Mouse (Mus musculus) gastrocnemius, postnatal 10 days (tissue): ENCODE data around the gene Vps13c. TPM values are rescaled to one million over a fixed set of nuclear protein-coding genes. Genes with fewer than 3 reads are reported as not detected.

Source experiments
- DNase-seq: peaks from one replicate; pipeline ENCODE4 v3.0.0; 2021; ENCODE audit warnings: mixed read lengths
- long read RNA-seq, 2 experiments: library from polyadenylated mRNA; stranded (forward); transcript quantifications; one replicate each; pipeline ENCODE4 v2.0.0; 2021
- total RNA-seq, 2 experiments: library from RNA; stranded (reverse); gene quantifications; 2 replicates each; pipeline ENCODE4 v1.2.3; 2021

The Vps13c gene
- total RNA-seq = 10 to 100 TPM; 26.0 to 26.5 TPM
- long read RNA-seq, experiment 1 = 0 reads
- long read RNA-seq, experiment 2, partial matches to known transcripts = 2 of 2 reads
- long read RNA-seq, experiment 2, other reads (novel, unspliced or antisense) = 0 of 2 reads

DNA sequence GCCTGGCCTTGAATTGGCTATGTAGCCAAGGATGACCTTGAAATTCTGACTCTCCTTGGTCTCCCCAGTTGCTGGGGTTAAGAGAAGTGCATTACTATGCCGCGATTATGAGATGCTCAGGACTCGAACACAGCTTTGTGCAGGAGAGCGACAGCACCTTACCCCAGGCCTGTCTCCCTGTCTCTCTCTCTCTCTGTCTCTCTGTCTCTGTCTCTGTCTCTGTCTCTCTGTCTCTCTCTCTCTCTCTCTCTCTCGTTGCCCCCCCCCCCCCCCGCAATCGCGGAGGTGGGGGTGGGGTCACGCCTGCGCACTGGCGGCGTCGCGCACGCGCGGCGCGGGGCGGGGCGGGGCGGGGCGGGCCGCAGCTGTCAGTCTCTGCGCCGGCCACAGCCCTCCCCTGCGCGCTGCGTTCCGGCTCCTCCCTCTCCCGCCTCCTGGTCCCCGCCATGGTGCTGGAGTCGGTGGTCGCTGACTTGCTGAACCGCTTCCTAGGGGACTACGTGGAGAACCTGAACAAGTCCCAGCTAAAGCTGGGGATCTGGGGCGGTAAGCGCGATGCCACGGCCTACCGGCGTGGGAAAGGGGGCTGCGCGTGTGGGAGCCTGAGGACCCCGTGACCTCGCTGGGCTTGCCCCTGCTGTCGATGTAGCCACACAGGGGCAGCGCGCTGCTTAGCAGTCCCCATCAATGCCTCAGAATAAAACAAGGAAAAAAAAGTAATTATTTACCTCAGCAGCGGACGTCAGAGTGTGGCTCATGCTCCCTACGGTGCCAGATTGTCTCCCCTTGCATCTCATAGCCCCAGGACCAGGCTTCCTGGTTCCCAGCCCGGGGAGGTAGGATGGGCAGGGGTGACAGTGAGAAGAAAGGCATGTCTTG lies at the start of gene Vps13c:
Gene Vps13c (plus strand): TSS at position 416 of the 879 bp plus-strand sequence.
- DNase-seq = peak; percentile 78

- no peak for DNase-seq
These were observed 47.8 kb upstream of the Vps13c start for GRCm38 (mm10) chr9:67792405-67792804.

- no peak for DNase-seq
These were observed 46.7 kb upstream of the Vps13c start for GRCm38 (mm10) chr9:67793501-67793900.

DNA sequence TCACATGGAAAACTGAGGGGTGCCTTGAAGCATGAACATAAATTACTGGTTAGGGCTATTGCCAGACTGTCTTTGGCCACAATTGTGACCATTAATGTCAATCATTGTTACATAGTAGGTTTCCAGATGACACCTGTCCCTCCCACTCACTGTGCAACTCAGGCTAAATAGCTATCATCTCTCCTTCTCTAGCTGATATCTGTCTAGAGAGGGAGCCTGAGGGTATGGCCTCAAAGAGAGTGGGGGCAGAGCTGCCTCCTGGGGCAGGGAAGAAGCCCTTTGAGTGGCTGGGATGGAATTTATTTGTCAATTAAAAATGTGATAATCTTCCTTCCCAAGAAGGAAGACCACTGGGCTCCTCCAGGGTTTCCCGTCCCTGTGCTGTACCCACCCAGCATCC lies 46.0 kb upstream of the Vps13c start:
- no peak for DNase-seq

DNA sequence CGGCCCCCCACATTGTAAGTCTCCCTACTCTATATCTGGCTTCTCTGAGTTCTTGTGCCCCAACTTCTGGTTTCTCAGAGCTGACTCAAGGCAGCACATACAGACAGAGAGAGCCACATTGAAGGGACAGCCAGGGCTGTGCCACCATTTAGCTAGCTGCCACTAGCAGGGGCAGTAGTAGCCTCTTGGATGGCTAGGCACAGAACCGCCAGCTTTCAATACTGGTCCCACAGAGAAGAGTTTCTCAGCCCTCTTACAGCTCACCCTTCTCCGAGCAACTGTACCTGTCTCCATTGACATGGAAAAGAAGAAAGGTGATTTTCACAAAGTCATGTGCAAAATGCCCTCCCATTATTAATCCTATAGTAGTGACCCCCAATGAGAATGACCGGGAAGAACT lies 45.5 kb upstream of the Vps13c start:
- no peak for DNase-seq

GRCm38 (mm10) chr9:67795205-67795675 lies 45.0 kb upstream of the Vps13c start:
- DNase-seq = no peak

DNA sequence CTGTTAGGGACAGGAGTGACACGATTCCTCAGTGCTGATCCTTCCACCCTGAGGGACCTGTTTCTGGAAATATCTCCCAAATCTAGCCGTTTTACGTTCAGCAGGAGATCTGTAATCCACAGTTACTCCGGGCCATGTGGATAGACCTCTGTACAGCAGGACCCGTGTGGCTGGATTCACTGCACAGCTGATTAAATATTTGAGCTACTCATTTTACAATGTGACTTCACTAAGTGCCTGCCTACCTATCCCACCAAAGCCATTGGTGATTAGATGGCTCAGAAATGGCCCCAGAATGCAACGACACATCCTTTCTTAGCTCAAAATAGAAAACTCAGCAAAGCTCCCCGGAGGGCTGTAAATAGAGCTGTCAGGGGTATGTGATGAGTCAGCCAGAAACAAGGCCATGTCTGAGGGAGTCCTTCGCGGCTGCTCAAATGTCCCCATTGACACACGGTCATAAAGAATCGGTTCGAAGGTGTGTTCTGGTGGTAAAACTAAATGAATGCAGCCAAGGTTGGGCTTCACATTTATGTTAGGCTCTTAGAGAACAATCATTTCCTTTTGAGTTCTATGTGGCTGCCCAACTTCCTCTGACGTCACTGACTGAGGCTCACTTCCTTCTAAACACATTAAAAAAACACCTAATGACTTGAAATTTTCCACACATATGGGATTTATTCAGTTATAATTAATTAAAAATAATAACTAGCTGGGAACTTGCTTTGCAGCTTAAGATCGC lies 40.9 kb upstream of the Vps13c start:
- DNase-seq = no peak

DNA sequence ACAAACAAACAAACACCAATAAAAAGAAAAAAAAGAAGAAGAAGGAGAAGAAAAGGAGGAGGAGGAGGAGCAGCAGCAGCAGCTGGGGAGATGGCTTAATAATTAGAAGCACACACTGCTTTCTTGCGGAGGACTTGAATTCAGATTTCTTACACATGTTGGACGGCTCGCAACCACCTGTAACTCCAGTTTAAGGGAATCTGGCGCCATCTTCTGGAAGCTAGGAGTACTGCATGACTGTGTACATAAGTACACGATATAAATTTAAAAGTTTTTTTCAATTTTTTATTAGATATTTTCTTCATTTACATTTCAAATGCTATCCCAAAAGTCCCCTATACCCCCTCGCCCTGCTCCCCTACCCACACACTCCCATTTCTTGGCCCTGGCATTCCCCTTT lies 38.0 kb upstream of the Vps13c start:
- DNase-seq = peak; percentile 66

DNA sequence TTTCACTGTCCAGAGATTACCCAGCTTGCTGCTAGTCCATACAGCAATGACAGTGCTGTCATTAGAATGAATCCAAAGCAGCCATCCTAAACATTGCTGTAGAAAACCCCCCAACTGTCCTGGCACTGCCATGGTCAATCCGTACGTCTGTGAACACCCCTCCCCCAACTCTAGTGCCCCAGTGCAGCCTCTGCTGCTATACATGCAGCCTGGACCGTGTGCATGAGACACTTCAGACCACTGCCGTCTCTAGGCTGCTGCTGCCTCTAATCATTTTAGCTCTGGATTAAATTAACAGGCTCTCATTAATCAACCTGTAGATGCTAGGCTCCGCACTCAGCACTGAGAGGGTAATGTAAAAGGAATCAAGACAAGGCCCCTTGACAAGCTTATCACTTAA lies 33.2 kb upstream of the Vps13c start:
- no peak for DNase-seq

GRCm38 (mm10) chr9:67810527-67810926 lies 29.7 kb upstream of the Vps13c start:
- DNase-seq = peak; percentile 18

- DNase-seq = no peak
These were observed 29.1 kb upstream of the Vps13c start for GRCm38 (mm10) chr9:67811116-67811515.

- DNase-seq = peak; percentile 25
These were observed 27.0 kb upstream of the Vps13c start for GRCm38 (mm10) chr9:67813171-67813570.

DNA sequence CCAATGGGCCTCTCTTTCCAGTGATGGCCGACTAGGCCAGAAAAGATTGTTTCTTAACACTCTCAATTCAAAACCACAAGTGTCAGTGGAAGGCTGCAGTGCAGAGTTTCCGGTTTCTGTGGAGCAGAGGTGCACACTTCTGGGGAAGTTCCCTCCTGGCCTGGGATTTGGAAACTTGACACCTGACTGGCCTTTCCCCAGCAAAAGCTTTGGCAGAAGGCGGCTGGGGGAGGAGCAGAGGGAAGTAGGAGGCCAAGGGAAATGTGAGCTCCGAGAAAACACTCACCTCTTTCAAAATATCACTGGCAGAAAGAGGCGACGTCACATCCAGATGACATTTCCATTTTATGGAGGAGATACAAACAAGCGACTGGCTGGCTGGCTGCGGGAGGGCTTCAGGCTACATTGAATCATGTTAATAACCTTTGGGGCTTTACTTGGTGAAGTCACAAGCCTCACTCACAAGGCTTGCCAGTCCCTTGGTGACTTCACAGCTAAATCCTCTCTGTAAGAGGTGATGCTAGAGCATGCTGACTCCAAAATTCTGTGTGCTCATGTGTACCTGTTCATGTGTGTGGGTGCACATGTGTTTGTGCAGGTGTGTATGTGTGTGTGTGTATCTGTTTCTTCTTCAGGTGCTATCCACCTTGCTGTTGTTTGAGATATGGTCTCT lies 26.4 kb upstream of the Vps13c start:
- DNase-seq = peak; percentile 72

GRCm38 (mm10) chr9:67816172-67816928 lies 23.8 kb upstream of the Vps13c start:
- DNase-seq = no peak

DNA sequence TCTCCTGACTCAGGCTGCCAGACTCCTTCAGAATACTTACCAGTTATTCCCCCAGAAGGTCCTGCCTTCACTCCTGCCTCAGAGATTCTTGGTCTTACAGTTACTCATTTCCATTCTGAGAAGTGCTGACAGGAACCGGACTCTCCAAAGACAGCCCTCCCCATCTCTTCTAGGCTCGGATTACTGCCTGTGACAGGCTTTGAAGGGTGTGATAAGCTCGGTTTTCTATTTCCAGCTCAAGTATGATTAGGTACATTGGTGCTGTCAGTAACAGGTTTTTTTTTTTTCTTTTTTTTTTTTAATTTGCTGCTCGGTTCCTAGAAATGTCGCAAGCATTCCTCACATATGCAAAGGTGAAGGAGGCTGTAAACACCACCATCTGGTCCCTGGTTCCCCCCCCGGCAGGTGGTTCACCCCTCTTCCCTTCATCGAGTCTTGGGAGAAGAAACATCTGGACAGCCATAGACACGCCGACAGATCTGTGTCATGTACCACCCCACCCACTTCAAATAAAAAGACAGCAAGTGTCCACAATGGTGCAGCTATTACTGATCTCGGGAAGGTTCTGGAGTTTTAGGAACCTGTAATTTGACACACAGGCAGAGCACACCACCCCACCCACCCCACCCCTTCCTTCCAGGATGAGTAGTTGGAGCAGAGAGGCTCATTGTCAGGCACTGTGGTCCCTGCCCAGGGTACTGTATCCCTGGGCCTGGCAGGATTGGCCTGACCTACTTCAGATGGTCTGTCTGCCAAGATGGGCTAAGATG lies 22.1 kb upstream of the Vps13c start:
- DNase-seq = no peak

DNA sequence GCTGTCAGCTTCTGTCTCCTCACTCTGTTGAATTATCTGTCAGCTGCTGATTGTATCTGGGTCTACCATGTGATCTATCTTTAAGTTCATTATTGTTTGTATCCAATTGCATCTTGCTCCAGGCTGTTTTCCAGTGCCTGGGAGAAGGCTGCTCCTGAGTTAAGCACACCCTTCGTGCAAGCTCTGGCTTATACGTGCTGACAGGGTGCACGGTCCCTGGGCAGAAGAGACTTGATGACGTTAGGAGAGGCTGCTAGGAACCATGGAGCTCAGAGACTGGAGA lies 21.6 kb upstream of the Vps13c start:
- no peak for DNase-seq

GRCm38 (mm10) chr9:67823131-67823530 lies 17.1 kb upstream of the Vps13c start:
- DNase-seq = peak; percentile 13

DNA sequence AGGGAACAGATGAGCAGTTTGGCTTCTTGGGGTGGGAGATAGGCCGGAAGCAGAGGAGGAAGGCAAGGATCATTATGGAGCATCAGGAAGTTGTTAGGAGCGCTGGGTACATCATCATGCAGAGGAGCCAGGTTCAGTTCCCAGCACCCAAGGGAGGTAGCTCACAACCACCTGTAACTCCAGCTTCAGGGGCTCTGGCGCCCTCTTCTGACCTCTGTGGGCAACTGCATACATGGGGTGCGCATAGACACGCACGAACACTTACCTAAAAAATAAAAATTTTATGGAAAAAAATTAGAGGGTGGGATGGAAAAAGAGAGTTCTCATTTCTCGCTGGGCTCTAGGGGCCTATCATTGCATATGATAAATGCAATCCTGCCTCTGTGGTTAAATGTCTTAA lies 14.7 kb upstream of the Vps13c start:
- no peak for DNase-seq

DNA sequence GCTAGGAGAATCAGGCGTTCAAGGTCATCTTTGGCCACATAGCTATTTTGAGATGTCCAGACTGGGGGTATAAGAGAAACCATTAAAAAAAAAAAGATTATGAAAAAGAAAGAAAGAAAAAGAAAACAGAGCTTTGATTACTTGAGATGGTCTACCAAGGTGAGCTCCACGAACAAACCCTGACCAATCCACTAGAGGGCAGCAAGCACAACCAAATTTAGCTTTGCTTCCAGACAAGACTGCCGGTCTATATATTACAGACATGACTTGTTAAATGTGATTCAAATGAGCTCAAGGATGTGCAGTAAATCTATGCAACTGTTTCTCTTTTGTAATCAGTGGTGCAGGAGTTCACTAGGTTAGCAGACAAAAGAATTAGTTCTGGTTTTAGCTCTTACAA lies 12.0 kb upstream of the Vps13c start:
- DNase-seq = peak; percentile 48

DNA sequence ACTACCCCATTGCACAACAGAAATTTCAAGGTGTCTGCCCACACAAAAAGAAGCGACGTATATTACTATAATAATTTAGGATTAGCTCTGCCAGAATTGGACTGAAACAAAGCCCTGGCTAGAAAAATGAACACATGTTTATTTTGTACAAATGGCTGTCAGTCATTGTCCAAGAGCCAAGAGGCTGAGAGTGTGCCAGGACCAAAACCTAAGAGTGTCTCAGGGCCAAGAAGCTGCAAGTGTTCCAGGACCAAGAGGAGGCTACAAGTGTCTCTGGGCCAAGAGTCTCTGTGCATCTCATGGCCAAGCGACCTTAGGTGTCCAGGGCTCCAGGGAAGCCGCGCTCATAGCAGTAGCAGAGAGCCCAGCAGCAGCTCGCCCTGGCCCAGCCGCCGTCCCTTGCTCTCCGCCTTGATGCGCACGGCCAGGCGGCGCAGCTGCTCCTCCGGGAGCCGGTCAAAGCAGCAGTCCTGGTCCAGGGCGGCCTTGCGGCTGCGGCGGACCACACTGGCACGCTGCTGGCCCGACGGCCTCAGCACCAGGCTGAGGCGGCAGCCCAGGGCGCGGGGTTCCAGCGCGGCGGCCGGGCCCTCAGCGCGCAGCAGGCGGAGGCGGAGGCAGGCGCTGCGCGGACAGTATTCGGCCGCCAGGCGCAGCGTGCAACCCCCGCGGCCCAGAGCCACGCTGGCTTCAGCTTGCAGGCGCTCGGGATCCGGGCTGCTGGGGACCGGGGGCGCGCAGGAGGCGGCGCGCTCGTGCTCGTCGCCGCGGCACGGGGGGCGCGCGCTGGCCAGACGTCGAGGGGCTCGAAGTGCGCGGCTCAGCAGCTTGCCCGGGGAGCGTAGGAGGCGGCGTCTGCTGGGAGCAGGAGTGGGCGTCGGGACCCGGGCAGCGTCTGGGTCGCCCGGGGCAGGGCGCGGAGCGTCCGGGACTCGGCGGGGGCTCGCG lies 9.5 kb upstream of the Vps13c start:
- peak; percentile 57 for DNase-seq
